Mouse (Mus musculus) midbrain, embryonic 12.5 days (tissue): ENCODE data around the gene Nptxr. TPM values are rescaled to one million over a fixed set of nuclear protein-coding genes. Genes with fewer than 3 reads are reported as not detected.
A peak's percentile ranks its signal among the peaks of the same experiment; 100 is the strongest.

Source experiments
- ATAC-seq: fragments of 200-750 bp; cut with Nextera tagmentation; 2 replicates; pipeline ENCODE4 v1.8.0; 2017; ENCODE audit warnings: low read depth, moderate TSS enrichment, moderate library complexity; ENCODE audit not compliant: low FRiP score
- H3K27ac ChIP-seq: fragments of 300-500 bp; sonication (generic); replicated peaks from 2 replicates; pipeline ENCODE4 v1.5.1; 2016; ENCODE audit warnings: mild to moderate bottlenecking
- H3K27me3 ChIP-seq: fragments of 300-500 bp; sonication (generic); 2 replicates; pipeline ENCODE4 v1.6.1; 2016; ENCODE audit warnings: mild to moderate bottlenecking
- H3K36me3 ChIP-seq: fragments of 300-500 bp; sonication (generic); 2 replicates; pipeline ENCODE4 v1.6.1; 2016
- H3K4me1 ChIP-seq: fragments of 300-500 bp; sonication (generic); 2 replicates; pipeline ENCODE4 v1.6.1; 2016
- H3K4me2 ChIP-seq: fragments of 300-500 bp; sonication (generic); replicated peaks from 2 replicates; pipeline ENCODE4 v1.6.1; 2016; ENCODE audit warnings: mild to moderate bottlenecking, moderate library complexity
- H3K4me3 ChIP-seq: fragments of 300-500 bp; sonication (generic); 2 replicates; pipeline ENCODE4 v1.5.1; 2016; ENCODE audit warnings: mild to moderate bottlenecking
- H3K9ac ChIP-seq: fragments of 300-500 bp; sonication (generic); replicated peaks from 2 replicates; pipeline ENCODE4 v1.6.1; 2016; ENCODE audit warnings: mild to moderate bottlenecking, moderate library complexity
- H3K9me3 ChIP-seq: fragments of 300-500 bp; sonication (generic); 2 replicates; pipeline ENCODE4 v1.6.1; 2016; ENCODE audit warnings: mild to moderate bottlenecking
- WGBS: fragments of 180-500 bp; shearing (Covaris S2); methylation state at CpG from one replicate; pipeline ENCODE4 v1.1.7; 2016; 5-methylcytosine and 5-hydroxymethylcytosine counted together
- polyA plus RNA-seq: library from polyadenylated mRNA; unstranded; fragments of >200 nt; fragmentation: Nextera tagmentation; extraction: Ambion mirVana; gene quantifications from 2 replicates; pipeline ENCODE4 v1.2.1, GENCODE M21; 2016

Gene Nptxr
- polyA plus RNA-seq, 1 experiment from 2014 or later = 8.7 TPM

GRCm38 (mm10) chr15:79774117-79775027 lies 30.2 kb downstream of the Nptxr start:
- Histone ChIP-seq H3K9me3 (no peaks in the 10 kb centered on the region), H3K4me3 (peak overlapping the region; percentile 87), H3K27ac (peak overlapping the region; percentile 68), H3K4me2 (peak overlapping the region; percentile 85), H3K27me3 (peaks cover 5% of the 10 kb centered on the region; the same call in 1 of the 2 replicates), H3K36me3 (0 out of 2 replicates have a peak, but pooled peaks cover 6% of the 10 kb centered on the region), H3K4me1 (peaks cover 28% of the 10 kb centered on the region), H3K9ac (peak overlapping the region; percentile 83)
- WGBS = under 1% methylated on average over 50 of the region's 50 CpGs
- peak; percentile 98 for ATAC-seq

DNA sequence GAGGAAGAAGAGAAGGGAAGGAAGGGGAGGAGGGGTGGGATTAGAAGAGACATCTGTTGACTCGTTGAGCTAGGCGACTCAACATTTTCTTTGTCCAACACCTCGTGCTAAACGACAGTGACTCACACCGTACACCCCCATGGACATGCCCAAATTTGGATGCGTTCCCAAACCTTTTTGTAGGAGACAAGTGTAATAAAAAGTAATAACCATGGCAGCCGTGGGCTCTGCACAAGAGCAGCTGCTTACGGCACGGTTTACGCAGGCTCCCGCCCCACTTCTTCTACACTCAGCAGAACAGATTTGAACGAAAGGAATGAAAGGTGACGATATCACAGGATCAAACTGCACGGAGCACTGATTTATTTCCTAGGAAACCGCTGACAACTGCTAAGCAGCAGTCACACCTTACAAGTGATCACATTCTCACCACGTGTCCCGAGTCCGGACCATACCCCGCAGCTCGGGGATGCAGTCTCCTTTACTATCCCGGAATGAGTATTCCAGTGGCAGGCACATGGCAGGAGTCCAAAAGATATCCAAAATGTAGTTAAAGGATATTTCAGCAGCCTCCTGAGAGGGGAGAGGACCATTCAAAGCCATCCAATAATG lies 33.8 kb downstream of the Nptxr start:
- no peak for ATAC-seq
- H3K36me3 ChIP-seq = 0 out of 2 replicates have a peak, but pooled peaks cover 7% of the 10 kb centered on the region
- no peaks in the 10 kb centered on the region for H3K9me3 ChIP-seq
- no peak overlapping the region for H3K4me2 ChIP-seq
- peaks cover 30% of the 10 kb centered on the region for H3K4me1 ChIP-seq
- peaks cover under 1% of the 10 kb centered on the region; the same call in 1 of the 2 replicates for H3K27me3 ChIP-seq
- H3K4me3 ChIP-seq = no peak overlapping the region
- no peak overlapping the region for H3K27ac ChIP-seq
- H3K9ac ChIP-seq = no peak overlapping the region
- 84% methylated on average over 21 of the region's 21 CpGs for WGBS

- Histone ChIP-seq H3K9ac (no peak overlapping the region), H3K36me3 (peaks cover 28% of the 10 kb centered on the region), H3K9me3 (no peaks in the 10 kb centered on the region), H3K27ac (no peak overlapping the region), H3K4me3 (no peak overlapping the region), H3K4me1 (peaks cover 17% of the 10 kb centered on the region), H3K4me2 (no peak overlapping the region), H3K27me3 (no peaks in the 10 kb centered on the region)
- WGBS = 68% methylated on average over 6 of the region's 6 CpGs
- no peak for ATAC-seq
These were observed 36.3 kb downstream of the Nptxr start for GRCm38 (mm10) chr15:79768302-79768701.

- no peak overlapping the region for H3K4me2 ChIP-seq
- no peaks in the 10 kb centered on the region for H3K27me3 ChIP-seq
- ATAC-seq = no peak
- H3K4me3 ChIP-seq = no peak overlapping the region
- 90% methylated on average over 16 of the region's 16 CpGs for WGBS
- no peak overlapping the region for H3K9ac ChIP-seq
- H3K27ac ChIP-seq = no peak overlapping the region
- no peaks in the 10 kb centered on the region for H3K9me3 ChIP-seq
- peaks cover 36% of the 10 kb centered on the region for H3K36me3 ChIP-seq
- H3K4me1 ChIP-seq = 0 out of 2 replicates have a peak, but pooled peaks cover 9% of the 10 kb centered on the region
These were observed 37.1 kb downstream of the Nptxr start for GRCm38 (mm10) chr15:79767327-79767961.

DNA sequence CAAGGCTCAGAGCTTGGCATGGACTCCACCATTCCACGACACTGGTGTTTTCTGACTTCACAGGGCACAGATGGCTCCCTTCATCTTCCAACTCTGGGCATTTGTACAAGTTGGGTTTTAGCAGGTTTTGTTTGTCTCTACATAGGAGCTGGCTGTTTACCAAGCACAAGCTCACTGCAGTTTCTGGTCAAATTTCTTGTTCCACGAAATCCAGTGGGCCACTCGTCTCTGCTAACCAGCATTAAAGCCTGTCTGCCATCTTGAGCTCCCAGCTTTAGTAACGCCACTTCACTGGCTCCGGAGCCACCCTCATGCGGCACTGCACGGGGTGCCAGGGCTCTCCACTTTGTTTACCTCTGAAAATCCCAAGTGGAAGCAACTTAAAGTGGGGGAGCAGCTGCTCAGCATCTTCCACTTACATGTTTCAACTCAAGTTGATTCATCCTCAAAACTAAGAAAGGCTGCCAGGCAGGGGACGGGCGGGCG lies 37.9 kb downstream of the Nptxr start:
- Histone ChIP-seq H3K4me1 (0 out of 2 replicates have a peak, but pooled peaks cover 9% of the 10 kb centered on the region), H3K27me3 (no peaks in the 10 kb centered on the region), H3K36me3 (peaks cover 45% of the 10 kb centered on the region), H3K4me2 (no peak overlapping the region), H3K9me3 (no peaks in the 10 kb centered on the region), H3K9ac (no peak overlapping the region), H3K4me3 (no peak overlapping the region), H3K27ac (no peak overlapping the region)
- ATAC-seq = no peak
- WGBS = 92% methylated on average over 10 of the region's 10 CpGs

GRCm38 (mm10) chr15:79766168-79766567 lies 38.4 kb downstream of the Nptxr start:
- H3K9ac ChIP-seq = no peak overlapping the region
- no peak overlapping the region for H3K4me3 ChIP-seq
- no peak overlapping the region for H3K27ac ChIP-seq
- WGBS = 70% methylated on average over 9 of the region's 10 CpGs
- H3K4me1 ChIP-seq = 0 out of 2 replicates have a peak, but pooled peaks cover 9% of the 10 kb centered on the region
- peaks cover 46% of the 10 kb centered on the region for H3K36me3 ChIP-seq
- no peak for ATAC-seq
- H3K27me3 ChIP-seq = no peaks in the 10 kb centered on the region
- no peak overlapping the region for H3K4me2 ChIP-seq
- H3K9me3 ChIP-seq = no peaks in the 10 kb centered on the region

GRCm38 (mm10) chr15:79765361-79765760 lies 39.2 kb downstream of the Nptxr start:
- WGBS = 80% methylated on average over 2 of the region's 2 CpGs
- no peak for ATAC-seq
- no peak overlapping the region for H3K9ac ChIP-seq
- no peak overlapping the region for H3K27ac ChIP-seq
- H3K4me1 ChIP-seq = 0 out of 2 replicates have a peak, but pooled peaks cover 2% of the 10 kb centered on the region
- H3K27me3 ChIP-seq = no peaks in the 10 kb centered on the region
- H3K36me3 ChIP-seq = peaks cover 49% of the 10 kb centered on the region
- H3K4me2 ChIP-seq = no peak overlapping the region
- H3K4me3 ChIP-seq = no peak overlapping the region
- no peaks in the 10 kb centered on the region for H3K9me3 ChIP-seq

GRCm38 (mm10) chr15:79764539-79765267 lies 39.9 kb downstream of the Nptxr start:
- Histone ChIP-seq H3K36me3 (peaks cover 49% of the 10 kb centered on the region), H3K27me3 (no peaks in the 10 kb centered on the region), H3K4me2 (no peak overlapping the region), H3K9me3 (no peaks in the 10 kb centered on the region), H3K4me1 (0 out of 2 replicates have a peak, but pooled peaks cover 2% of the 10 kb centered on the region), H3K27ac (no peak overlapping the region), H3K4me3 (no peak overlapping the region), H3K9ac (no peak overlapping the region)
- 87% methylated on average over 11 of the region's 11 CpGs for WGBS
- no peak for ATAC-seq

GRCm38 (mm10) chr15:79763601-79764246 lies 40.8 kb downstream of the Nptxr start:
- Histone ChIP-seq H3K4me2 (no peak overlapping the region), H3K4me3 (no peak overlapping the region), H3K27me3 (no peaks in the 10 kb centered on the region), H3K27ac (no peak overlapping the region), H3K9ac (no peak overlapping the region; the same call in 1 of the 2 replicates), H3K9me3 (no peaks in the 10 kb centered on the region), H3K4me1 (0 out of 2 replicates have a peak, but pooled peaks cover 2% of the 10 kb centered on the region), H3K36me3 (peaks cover 49% of the 10 kb centered on the region)
- ATAC-seq = no peak
- 93% methylated on average over 7 of the region's 7 CpGs for WGBS

DNA sequence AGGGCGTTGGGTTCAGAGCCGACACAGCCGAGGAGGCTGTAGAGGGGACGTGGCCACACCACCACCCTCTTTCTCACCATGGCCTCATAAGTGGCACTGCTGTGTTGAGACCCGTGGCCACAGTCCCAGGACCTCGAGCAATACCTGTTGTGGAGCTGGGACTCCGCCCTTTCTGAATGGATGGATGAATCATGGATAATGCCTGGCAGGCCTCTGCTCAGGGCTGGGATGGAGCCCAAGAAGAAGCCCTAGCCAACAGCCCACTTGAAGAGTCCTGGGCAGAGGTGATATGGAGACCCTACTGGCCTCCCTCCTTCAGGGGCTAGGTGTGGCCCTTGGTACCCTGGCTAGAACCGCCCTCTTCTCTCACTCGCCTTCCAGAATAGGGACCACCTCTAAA lies 41.6 kb downstream of the Nptxr start:
- Histone ChIP-seq H3K36me3 (peaks cover 49% of the 10 kb centered on the region), H3K9me3 (no peaks in the 10 kb centered on the region), H3K4me3 (no peak overlapping the region), H3K27me3 (no peaks in the 10 kb centered on the region), H3K4me1 (no peaks in the 10 kb centered on the region), H3K4me2 (no peak overlapping the region), H3K27ac (no peak overlapping the region), H3K9ac (no peak overlapping the region)
- no peak for ATAC-seq
- 93% methylated on average over 9 of the region's 9 CpGs for WGBS

- peaks cover 49% of the 10 kb centered on the region for H3K36me3 ChIP-seq
- no peak overlapping the region for H3K4me2 ChIP-seq
- no peak overlapping the region for H3K4me3 ChIP-seq
- H3K27ac ChIP-seq = no peak overlapping the region
- ATAC-seq = no peak
- H3K9ac ChIP-seq = no peak overlapping the region
- H3K9me3 ChIP-seq = no peaks in the 10 kb centered on the region
- WGBS = 83% methylated on average over 6 of the region's 6 CpGs
- H3K27me3 ChIP-seq = no peaks in the 10 kb centered on the region
- H3K4me1 ChIP-seq = peaks cover 10% of the 10 kb centered on the region
These were observed 43.6 kb downstream of the Nptxr start for GRCm38 (mm10) chr15:79760956-79761355.
